Mouse (Mus musculus) erythroid progenitor cell, adult 5-6 weeks (primary cell): ENCODE measurements around the gene Krt84. TPM values are rescaled to one million over a fixed set of nuclear protein-coding genes. Genes with fewer than 3 reads are reported as not detected.

Experiments used
- ATAC-seq: replicated peaks from 2 replicates; pipeline ENCODE4 v1.8.0; 2016; ENCODE audit warnings: moderate number of reproducible peaks, mild to moderate bottlenecking, moderate TSS enrichment, inconsistent platforms; ENCODE audit not compliant: poor library complexity, low FRiP score, severe bottlenecking
- total RNA-seq, 2 experiments: library from RNA; stranded (forward) in 1 of 2; stranded (reverse) in 1 of 2; fragments of 150-400 nt in 1 of 2; fragments of 186-747, 209-891 nt in 1 of 2; gene quantifications; 2 replicates each; pipeline versions ENCODE4 v1.2.3 to v1.2.4; 2015 to 2017; ENCODE audit warnings: low replicate concordance in 2 of 2

The Krt84 gene
- total RNA-seq, 2 experiments from 2014 or later, result not detected

- ATAC-seq, result no peak
These were observed 25.5 kb downstream of the Krt84 start for GRCm38 (mm10) chr15:101506896-101507758.

- no peak for ATAC-seq
These were observed 35.4 kb downstream of the Krt84 start for GRCm38 (mm10) chr15:101497181-101497580.

- ATAC-seq, result no peak
These were observed 37.4 kb downstream of the Krt84 start for GRCm38 (mm10) chr15:101495266-101495665.

- no peak for ATAC-seq
These were observed 38.4 kb downstream of the Krt84 start for GRCm38 (mm10) chr15:101494203-101494602.

GRCm38 (mm10) chr15:101493713-101494112, 38.9 kb downstream of the Krt84 start:
- ATAC-seq, result no peak

GRCm38 (mm10) chr15:101492718-101493117, 39.9 kb downstream of the Krt84 start:
- no peak for ATAC-seq

- no peak for ATAC-seq
These were observed 41.2 kb downstream of the Krt84 start, which contains the start of gene Krt83 for GRCm38 (mm10) chr15:101491431-101491830. TSS of gene Krt83 (minus strand) at chr15:101491512.

- ATAC-seq, result no peak
These were observed 46.5 kb downstream of the Krt84 start for GRCm38 (mm10) chr15:101485911-101486635.

GRCm38 (mm10) chr15:101484939-101485338, 47.7 kb downstream of the Krt84 start:
- ATAC-seq, result no peak

- ATAC-seq, result no peak
These were observed 49.0 kb downstream of the Krt84 start for GRCm38 (mm10) chr15:101483646-101484045.

GRCm38 (mm10) chr15:101482056-101482455, 50.6 kb downstream of the Krt84 start:
- no peak for ATAC-seq

GRCm38 (mm10) chr15:101479666-101480060, 53.0 kb downstream of the Krt84 start:
- no peak for ATAC-seq

- no peak for ATAC-seq
These were observed 53.5 kb downstream of the Krt84 start for GRCm38 (mm10) chr15:101479007-101479665.

Other genes starting within 250 kb of the Krt84 start
- 1.4 TPM in 1 of 2 replicates, not detected in the other for gene Atg101, start 248.5 kb downstream of the Krt84 start, total RNA-seq (2015; ENCODE audit: low replicate concordance)
- 5.8 and 11.4 TPM in 2 replicates for gene Atg101, start 248.5 kb downstream of the Krt84 start, total RNA-seq (2017; ENCODE audit: low replicate concordance)
- gene 6030408B16Rik, start 239.6 kb downstream of the Krt84 start, total RNA-seq (2015; ENCODE audit: low replicate concordance), result not detected in 2 replicates
- not detected in 2 replicates for gene 6030408B16Rik, start 239.6 kb downstream of the Krt84 start, total RNA-seq (2017; ENCODE audit: low replicate concordance)
- gene Krt80, start 162.7 kb downstream of the Krt84 start, total RNA-seq (2015; ENCODE audit: low replicate concordance), result 0.42 and 4.7 TPM in 2 replicates
- gene Krt80, start 162.7 kb downstream of the Krt84 start, total RNA-seq (2017; ENCODE audit: low replicate concordance), result 0.90 and 2.5 TPM in 2 replicates
- not detected in 2 replicates for gene Krt7, start 121.8 kb downstream of the Krt84 start, total RNA-seq (2015; ENCODE audit: low replicate concordance)
- gene Krt7, start 121.8 kb downstream of the Krt84 start, total RNA-seq (2017; ENCODE audit: low replicate concordance), result not detected in 2 replicates
- gene Krt87, start 94.0 kb downstream of the Krt84 start, total RNA-seq (2015; ENCODE audit: low replicate concordance), result not detected in 2 replicates
- gene Krt87, start 94.0 kb downstream of the Krt84 start, total RNA-seq (2017; ENCODE audit: low replicate concordance), result not detected in 2 replicates
- not detected in 2 replicates for gene Krt88, start 85.1 kb downstream of the Krt84 start, total RNA-seq (2015; ENCODE audit: low replicate concordance)
- gene Krt88, start 85.1 kb downstream of the Krt84 start, total RNA-seq (2017; ENCODE audit: low replicate concordance), result not detected in 2 replicates
- 0.84 TPM in 1 of 2 replicates, not detected in the other for gene Krt81, start 69.1 kb downstream of the Krt84 start, total RNA-seq (2015; ENCODE audit: low replicate concordance)
- not detected in 2 replicates for gene Krt81, start 69.1 kb downstream of the Krt84 start, total RNA-seq (2017; ENCODE audit: low replicate concordance)
- not detected in 2 replicates for gene Krt86, start 59.3 kb downstream of the Krt84 start, total RNA-seq (2015; ENCODE audit: low replicate concordance)
- gene Krt86, start 59.3 kb downstream of the Krt84 start, total RNA-seq (2017; ENCODE audit: low replicate concordance), result not detected in 2 replicates
- not detected in 2 replicates for gene Krt83, start 41.3 kb downstream of the Krt84 start, total RNA-seq (2015; ENCODE audit: low replicate concordance)
- gene Krt83, start 41.3 kb downstream of the Krt84 start, total RNA-seq (2017; ENCODE audit: low replicate concordance), result not detected in 2 replicates
- gene Gm49425, start 15.6 kb downstream of the Krt84 start, total RNA-seq (2015; ENCODE audit: low replicate concordance), result not detected in 2 replicates
- not detected in 2 replicates for gene Gm49425, start 15.6 kb downstream of the Krt84 start, total RNA-seq (2017; ENCODE audit: low replicate concordance)
- gene Krt82, start 17.8 kb upstream of the Krt84 start, total RNA-seq (2015; ENCODE audit: low replicate concordance), result not detected in 2 replicates
- gene Krt82, start 17.8 kb upstream of the Krt84 start, total RNA-seq (2017; ENCODE audit: low replicate concordance), result not detected in 2 replicates
- gene Krt90, start 30.1 kb upstream of the Krt84 start, total RNA-seq (2015; ENCODE audit: low replicate concordance), result not detected in 2 replicates
- gene Krt90, start 30.1 kb upstream of the Krt84 start, total RNA-seq (2017; ENCODE audit: low replicate concordance), result not detected in 2 replicates
- not detected in 2 replicates for gene Krt75, start 41.1 kb upstream of the Krt84 start, total RNA-seq (2015; ENCODE audit: low replicate concordance)
- gene Krt75, start 41.1 kb upstream of the Krt84 start, total RNA-seq (2017; ENCODE audit: low replicate concordance), result not detected in 2 replicates
- not detected in 2 replicates for gene Gm5414, start 95.4 kb upstream of the Krt84 start, total RNA-seq (2015; ENCODE audit: low replicate concordance)
- not detected in 2 replicates for gene Gm5414, start 95.4 kb upstream of the Krt84 start, total RNA-seq (2017; ENCODE audit: low replicate concordance)
- not detected in 2 replicates for gene Gm5478, start 114.6 kb upstream of the Krt84 start, total RNA-seq (2015; ENCODE audit: low replicate concordance)
- gene Gm5478, start 114.6 kb upstream of the Krt84 start, total RNA-seq (2017; ENCODE audit: low replicate concordance), result not detected in 2 replicates
- gene Krt6b, start 147.5 kb upstream of the Krt84 start, total RNA-seq (2015; ENCODE audit: low replicate concordance), result not detected in 2 replicates
- gene Krt6b, start 147.5 kb upstream of the Krt84 start, total RNA-seq (2017; ENCODE audit: low replicate concordance), result not detected in 2 replicates
- not detected in 2 replicates for gene Krt6a, start 161.5 kb upstream of the Krt84 start, total RNA-seq (2015; ENCODE audit: low replicate concordance)
- not detected in 2 replicates for gene Krt6a, start 161.5 kb upstream of the Krt84 start, total RNA-seq (2017; ENCODE audit: low replicate concordance)
- not detected in 2 replicates for gene Krt5, start 180.1 kb upstream of the Krt84 start, total RNA-seq (2015; ENCODE audit: low replicate concordance)
- gene Krt5, start 180.1 kb upstream of the Krt84 start, total RNA-seq (2017; ENCODE audit: low replicate concordance), result not detected in 2 replicates
- not detected in 2 replicates for gene Krt71, start 210.3 kb upstream of the Krt84 start, total RNA-seq (2015; ENCODE audit: low replicate concordance)
- gene Krt71, start 210.3 kb upstream of the Krt84 start, total RNA-seq (2017; ENCODE audit: low replicate concordance), result not detected in 2 replicates